Mouse (Mus musculus) splenic B cell, adult 2 months (primary cell): ENCODE results near the gene Large1.
"Not testable (repeated sequence)": the region's sequence is repeated elsewhere in the genome, so short reads cannot be mapped to it uniquely, and the experiment has no call there.

Experiments
- DNase-seq: peaks from one replicate; pipeline ENCODE4 v3.0.0-alpha.2; 2011; ENCODE audit warnings: low read depth, low spot score
- H3K27me3 ChIP-seq: 2 replicates; pipeline ENCODE4 v1.6.1; 2012; ENCODE audit warnings: mild to moderate bottlenecking, low read length, moderate library complexity, mixed read lengths; ENCODE audit not compliant: control insufficient read depth, poor library complexity, insufficient read depth, severe bottlenecking
- H3K36me3 ChIP-seq: 2 replicates; pipeline ENCODE4 v1.6.1; 2012; ENCODE audit warnings: mild to moderate bottlenecking, low read length, moderate library complexity, mixed read lengths; ENCODE audit not compliant: control insufficient read depth, poor library complexity, insufficient read depth, severe bottlenecking

Gene Large1

GRCm38 (mm10) chr8:73353108-73353793 is at the start of gene Large1:
Large1 (minus strand) TSS chr8:73353540.
- DNase-seq = peak; percentile 79
- no peaks in the 10 kb centered on the region for H3K27me3 ChIP-seq

DNA sequence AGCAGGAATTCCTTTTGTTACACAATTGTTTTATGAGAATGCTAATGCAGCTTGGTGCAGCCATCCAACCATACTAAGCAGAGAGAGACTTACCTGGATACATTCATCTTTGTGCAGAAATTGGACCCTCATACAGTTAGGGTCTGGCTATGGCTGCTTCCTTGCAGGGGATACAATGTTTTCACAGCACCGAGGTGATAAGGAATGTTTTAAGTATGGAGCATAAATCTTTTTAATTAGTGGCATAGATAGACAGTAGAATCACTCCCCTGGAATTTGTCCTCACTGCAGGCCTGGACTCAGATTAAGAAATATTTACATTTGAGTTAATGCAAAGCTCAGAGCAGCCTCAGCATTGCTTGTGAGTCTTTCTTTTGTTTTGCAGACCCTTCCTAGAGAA is 47.0 kb upstream of the Large1 start:
- DNase-seq = no peak
- no peaks in the 10 kb centered on the region for H3K36me3 ChIP-seq
- no peaks in the 10 kb centered on the region for H3K27me3 ChIP-seq

More at GRCm38 (mm10) chr8:73353108-73353793, at the start of gene Large1:
- H3K36me3 ChIP-seq = no peaks in the 10 kb centered on the region

DNA sequence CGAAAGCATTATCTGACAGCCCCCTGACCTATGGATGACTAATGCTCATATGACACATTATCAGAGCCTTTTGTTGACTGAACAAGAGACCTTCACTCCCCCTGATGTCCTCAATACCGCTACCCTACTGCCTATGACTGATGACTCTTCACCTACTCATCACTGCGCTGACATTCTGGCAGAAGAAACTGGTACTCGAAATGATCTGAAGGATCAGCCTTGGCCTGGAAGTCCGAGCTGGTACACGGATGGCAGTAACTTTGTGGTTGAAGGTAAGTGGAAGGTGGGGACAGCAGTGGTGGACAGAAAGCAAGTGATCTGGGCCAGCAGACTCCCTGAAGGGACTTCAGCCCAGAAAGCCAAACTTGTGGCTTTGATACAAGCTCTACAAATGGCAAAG is 19.7 kb upstream of the Large1 start:
- not testable (repeated sequence) for DNase-seq, H3K36me3 ChIP-seq, H3K27me3 ChIP-seq

DNA sequence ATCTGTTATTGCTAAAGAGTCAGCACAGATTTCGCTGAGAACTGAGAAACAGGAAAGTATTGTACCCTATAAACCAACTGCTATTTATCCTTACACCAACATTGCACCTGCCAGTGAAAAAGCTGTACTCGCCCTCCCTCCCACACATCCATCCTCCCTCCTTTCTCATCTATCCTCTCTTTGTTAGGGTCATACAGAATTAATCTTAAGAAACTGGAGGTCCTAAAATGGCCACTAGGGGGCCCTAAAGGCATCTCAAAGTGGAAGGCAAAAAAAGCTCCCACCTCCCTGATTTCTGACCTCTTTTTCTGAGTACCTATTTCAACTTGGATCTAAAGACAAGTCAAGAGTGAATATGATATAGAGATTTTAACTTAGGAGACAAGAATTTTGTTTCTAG is 2.6 kb upstream of the Large1 start:
- Histone ChIP-seq H3K36me3 (no peaks in the 10 kb centered on the region), H3K27me3 (no peaks in the 10 kb centered on the region)
- DNase-seq = peak; percentile 37

DNA sequence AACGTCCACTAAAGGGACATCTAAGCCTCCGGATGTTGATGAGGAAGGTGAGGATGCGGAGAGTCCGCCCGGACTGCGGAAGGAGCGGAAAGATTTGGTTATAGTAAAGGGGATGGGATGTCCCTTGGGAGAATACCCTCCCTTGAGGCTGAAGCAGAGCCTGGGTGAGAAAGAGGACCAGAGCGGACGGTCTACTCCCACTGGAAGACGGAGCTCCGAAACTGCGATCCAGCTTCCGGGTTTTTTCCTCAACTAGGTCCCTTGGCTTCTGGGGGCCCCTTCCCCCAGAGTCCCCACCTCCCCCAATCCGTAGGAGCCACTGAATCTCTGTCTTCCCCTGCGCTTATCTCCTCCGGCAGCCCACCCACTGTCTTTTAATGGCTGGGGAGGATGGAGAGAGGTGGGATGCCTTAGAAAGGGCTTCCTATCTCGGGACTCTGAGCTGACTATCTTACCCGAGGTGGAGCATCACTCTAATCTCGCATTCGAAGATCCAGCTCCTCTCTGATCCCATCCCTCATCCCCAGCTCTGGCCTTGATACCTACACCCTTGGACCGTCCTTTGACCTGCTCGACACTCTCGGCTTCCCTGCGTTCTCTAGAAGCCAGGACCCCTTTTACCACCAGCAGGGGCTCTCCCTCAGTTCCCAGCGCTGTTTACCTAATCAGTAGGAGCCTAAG is 1.0 kb upstream of the Large1 start:
- no peaks in the 10 kb centered on the region for H3K36me3 ChIP-seq
- peak; percentile 9 for DNase-seq

DNA sequence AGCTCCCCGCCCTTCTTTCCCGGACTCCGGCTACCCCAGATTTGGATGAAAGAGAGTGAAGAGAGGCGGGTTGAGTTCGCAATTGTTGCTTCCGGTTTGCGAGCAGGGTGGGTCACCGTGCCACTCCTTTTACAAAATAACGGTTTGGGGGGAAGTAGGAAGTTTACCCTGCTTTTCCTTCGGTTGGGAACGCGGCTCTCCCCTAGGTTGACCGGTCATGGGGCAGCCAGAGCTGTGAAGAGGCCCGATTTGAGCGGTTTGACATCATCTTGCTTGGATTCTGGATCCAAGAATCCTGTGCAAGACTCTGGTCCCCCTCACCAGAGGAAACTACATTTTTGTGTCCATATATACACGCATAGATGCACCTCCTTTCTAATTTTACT is 447 bp upstream of the Large1 start:
- no peak for DNase-seq

More for the DNA sequence above, 1.0 kb upstream of the Large1 start:
- no peaks in the 10 kb centered on the region for H3K27me3 ChIP-seq

GRCm38 (mm10) chr8:73352301-73353107 is 836 bp downstream of the Large1 start:
- H3K36me3 ChIP-seq = no peaks in the 10 kb centered on the region
- DNase-seq = no peak
- H3K27me3 ChIP-seq = no peaks in the 10 kb centered on the region

More for the DNA sequence above, 447 bp upstream of the Large1 start:
- Histone ChIP-seq H3K36me3 (no peaks in the 10 kb centered on the region), H3K27me3 (no peaks in the 10 kb centered on the region)

DNA sequence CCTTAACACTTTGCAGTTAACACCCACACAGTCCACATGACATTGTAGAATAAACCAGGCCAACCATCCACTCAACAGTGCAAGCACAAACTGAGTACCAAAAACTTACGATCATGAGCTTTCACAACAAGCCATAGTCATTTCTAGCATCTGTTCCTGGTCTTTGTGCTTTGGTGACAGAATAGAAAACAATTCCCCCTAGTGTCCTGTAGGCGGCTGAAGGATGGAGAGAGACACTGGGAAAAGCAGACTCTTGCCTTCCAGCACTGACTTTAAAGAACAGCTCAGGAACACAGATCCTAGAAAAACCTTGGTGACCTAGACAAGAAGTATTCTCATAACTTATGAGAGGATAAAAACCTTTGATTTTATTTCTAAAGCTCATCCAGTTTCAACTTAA is 3.0 kb downstream of the Large1 start:
- DNase-seq = no peak
- Histone ChIP-seq H3K27me3 (no peaks in the 10 kb centered on the region), H3K36me3 (no peaks in the 10 kb centered on the region)

DNA sequence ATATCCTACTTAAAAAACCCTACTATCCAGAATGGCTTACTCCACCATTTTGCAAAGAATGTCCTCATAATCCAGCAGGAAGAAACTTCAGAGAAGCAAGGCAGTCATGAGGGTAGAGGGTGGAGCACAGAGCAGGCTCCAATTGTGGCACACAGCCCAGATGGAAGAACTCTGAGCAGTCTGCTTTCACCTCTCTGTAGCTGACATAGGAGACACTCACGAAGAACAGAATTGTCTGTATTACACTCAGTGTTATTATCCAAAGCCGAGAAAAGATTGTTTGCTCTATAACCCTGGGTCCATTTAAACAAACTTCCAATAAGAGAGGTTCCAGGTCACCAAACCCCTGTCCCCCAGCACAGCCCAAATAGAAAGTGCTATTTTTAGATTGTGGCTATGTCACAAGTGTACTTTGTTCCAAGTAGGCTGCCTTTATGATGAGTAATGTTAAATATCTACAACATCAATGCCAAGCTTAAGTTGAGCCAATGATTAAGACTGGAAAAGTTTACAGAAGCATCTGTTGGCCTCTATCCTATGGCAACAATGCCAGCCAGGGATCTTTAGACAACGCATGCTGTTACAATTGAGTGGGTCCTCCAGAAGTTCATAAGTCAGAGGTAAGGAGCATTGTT is 10.5 kb downstream of the Large1 start:
- no peak for DNase-seq
- Histone ChIP-seq H3K36me3 (no peaks in the 10 kb centered on the region), H3K27me3 (no peaks in the 10 kb centered on the region)

GRCm38 (mm10) chr8:73336845-73337244 is 16.5 kb downstream of the Large1 start:
- no peak for DNase-seq

DNA sequence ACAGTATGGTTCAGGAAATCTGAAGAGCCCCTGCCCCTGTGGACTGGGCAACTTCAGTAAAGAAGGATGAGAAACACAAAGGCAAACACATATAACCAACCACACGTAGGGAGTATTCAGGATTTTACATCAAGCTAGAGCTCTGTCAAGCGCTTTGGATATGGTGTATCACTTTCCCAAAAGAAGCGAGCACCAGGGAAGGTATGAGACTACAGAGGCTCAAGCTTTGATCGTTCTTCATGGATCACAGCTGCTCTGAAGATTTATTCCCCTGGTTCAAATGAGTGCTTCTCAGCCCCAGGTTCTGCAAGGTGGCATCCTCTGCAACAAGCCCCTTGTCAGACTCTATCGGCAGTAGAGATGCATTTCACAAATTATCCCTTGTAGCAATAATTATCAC is 24.2 kb downstream of the Large1 start:
- no peak for DNase-seq
- Histone ChIP-seq H3K36me3 (no peaks in the 10 kb centered on the region), H3K27me3 (no peaks in the 10 kb centered on the region)

More at GRCm38 (mm10) chr8:73336845-73337244, 16.5 kb downstream of the Large1 start:
- H3K27me3 ChIP-seq = no peaks in the 10 kb centered on the region
- no peaks in the 10 kb centered on the region for H3K36me3 ChIP-seq

GRCm38 (mm10) chr8:73328056-73328455 is 25.3 kb downstream of the Large1 start:
- DNase-seq = no peak
- H3K27me3 ChIP-seq = no peaks in the 10 kb centered on the region
- no peaks in the 10 kb centered on the region for H3K36me3 ChIP-seq

GRCm38 (mm10) chr8:73324667-73325066 is 28.7 kb downstream of the Large1 start:
- no peaks in the 10 kb centered on the region for H3K27me3 ChIP-seq
- no peak for DNase-seq
- no peaks in the 10 kb centered on the region for H3K36me3 ChIP-seq

DNA sequence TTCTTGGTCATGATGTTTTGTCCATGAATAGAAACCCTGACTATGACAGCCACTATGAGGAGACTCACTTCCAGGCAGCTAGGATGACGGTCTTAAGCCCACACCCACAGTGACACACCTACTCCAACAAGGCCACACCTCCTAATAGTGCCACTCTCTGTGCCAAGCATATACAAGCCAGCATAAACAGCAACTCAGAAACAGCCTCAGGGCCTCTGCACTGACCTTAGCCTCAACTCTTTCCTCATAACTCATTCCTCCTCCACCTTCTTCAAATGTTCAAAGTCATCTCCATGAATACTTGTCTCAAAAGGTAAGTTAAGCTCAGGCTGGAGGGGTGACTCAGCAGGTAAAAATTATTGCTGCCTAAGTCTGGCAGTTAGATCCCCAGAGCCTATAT is 29.7 kb downstream of the Large1 start:
- no peaks in the 10 kb centered on the region for H3K36me3 ChIP-seq
- DNase-seq = no peak
- H3K27me3 ChIP-seq = no peaks in the 10 kb centered on the region
